Mouse (Mus musculus) lung, adult 2 months (tissue): ENCODE results near the gene Ndufaf8.

Experiments
- CTCF ChIP-seq: fragments of 200-500 bp; IDR thresholded peaks from 2 replicates; pipeline ENCODE4 v1.5.1; 2011; ENCODE audit warnings: mild to moderate bottlenecking, low read length, control low read depth; ENCODE audit not compliant: insufficient read depth
- POLR2A ChIP-seq: fragments of 200-500 bp; IDR thresholded peaks from 2 replicates; pipeline ENCODE4 v1.6.1; 2011; ENCODE audit warnings: low read depth, mild to moderate bottlenecking, control low read depth, low read length, borderline replicate concordance; ENCODE audit errors: extremely low read depth

GRCm38 (mm10) chr11:120063326-120063725 lies 35.4 kb upstream of the Ndufaf8 start:
- TF ChIP-seq CTCF (no peak), POLR2A (no peak)
